Mouse (Mus musculus): Measurements from ENCODE around the gene Maneal.

DNA sequence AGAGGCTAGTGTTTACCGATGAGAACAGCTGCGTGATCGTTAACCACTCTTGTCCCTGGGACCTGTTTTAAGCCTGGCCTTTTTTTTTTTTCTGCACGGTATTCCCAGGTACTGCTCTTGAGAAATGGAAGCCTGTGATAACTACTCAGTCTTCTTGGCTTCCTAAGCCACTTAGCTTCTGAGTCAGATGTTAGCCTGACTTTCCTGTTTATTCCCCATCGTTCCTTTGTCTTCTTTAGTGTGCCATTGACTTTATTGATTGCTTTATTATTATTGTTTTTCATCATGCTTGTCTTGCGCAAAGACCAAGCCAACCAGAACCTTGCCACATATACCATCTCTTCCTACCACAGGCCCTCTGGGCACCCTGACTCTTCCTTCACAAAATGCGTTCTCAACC lies 51.9 kb downstream of the Maneal start:
- TF ChIP-seq POLR2A (IDR thresholded peaks at IDR 0.05; ENCODE audit: borderline replicate concordance, insufficient read depth, low read length), result no peak
- TF ChIP-seq CTCF (IDR thresholded peaks at IDR 0.05; ENCODE audit: borderline replicate concordance, insufficient read depth, low read depth, low read length), result no peak

All from cerebellum, adult 2 months (tissue).